Comparison of ENCODE assay signal across 8 mouse cellular contexts in the genomic region with DNA sequence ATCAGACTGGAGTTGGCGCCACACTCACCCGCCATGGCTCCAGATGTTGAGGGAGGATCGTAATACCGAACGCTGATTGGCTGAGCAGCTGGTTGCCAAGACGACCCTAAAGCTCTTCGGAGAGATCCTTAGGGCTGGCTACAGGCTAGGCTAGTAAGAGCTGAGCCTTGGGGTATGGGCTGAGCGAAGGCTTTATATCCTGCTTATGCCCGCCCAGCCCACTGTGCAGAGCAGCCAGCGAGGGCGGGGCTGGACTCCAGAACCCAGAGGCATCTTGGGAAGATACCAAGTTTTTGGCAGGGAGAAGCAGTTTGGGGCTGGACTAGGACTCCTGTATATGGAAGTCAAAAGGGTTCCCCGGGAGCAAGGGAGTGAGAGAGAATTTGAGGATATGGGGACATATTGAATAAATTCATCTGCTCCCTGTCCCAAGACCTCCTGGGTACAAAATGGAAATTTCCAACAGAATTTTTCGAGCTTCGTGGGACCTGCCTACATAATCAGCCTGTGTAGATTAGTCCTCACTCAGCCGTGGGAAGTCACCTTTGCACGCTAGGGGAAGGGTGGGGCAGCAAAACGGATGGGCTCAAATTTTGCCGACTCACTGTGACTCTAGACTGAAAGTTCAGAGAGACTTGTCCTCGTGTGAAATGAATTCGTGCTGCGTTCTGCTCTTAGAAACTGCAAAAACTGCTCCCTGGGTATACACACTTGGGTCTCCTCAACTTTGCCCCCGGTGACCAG. TPM values are rescaled to one million over a fixed set of nuclear protein-coding genes. Genes with fewer than 3 reads are reported as not detected.
DNase-seq lines count a peak whose midpoint lies in the region; ATAC-seq and TF ChIP-seq lines count a peak whose summit lies in the region.

A gene (minus strand): TSS at position 169 of the 744 bp plus-strand sequence.

- dilution Hi-C loops in CH12.LX (cut with MboI; ENCODE audit: extremely low pct_ligation_motif_present, extremely low pct_unique_long_range_greater_than_20kb, low sequenced_read_pairs) = no loop called here

- H3K36me3 ChIP-seq in CH12.LX (replicated peaks in 1 of 2; ENCODE audit: control insufficient read depth in 1 of 2, insufficient read depth in 1 of 2, low read length in 1 of 2) = peaks cover 0 to 18% of the 10 kb centered on the region in 2 experiments
- no peaks in the 10 kb centered on the region for H3K36me3 ChIP-seq in forebrain, embryonic 11.5 days (ENCODE audit: control insufficient read depth, insufficient read depth, low read length)
- no peaks in the 10 kb centered on the region for H3K36me3 ChIP-seq in heart, embryonic 15.5 days
- peaks cover 13% of the 10 kb centered on the region for H3K36me3 ChIP-seq in liver, embryonic 12.5 days
- H3K36me3 ChIP-seq in stomach, embryonic 14.5 days (ENCODE audit: control insufficient read depth, insufficient read depth, low read length) = no peaks in the 10 kb centered on the region

- H3K4me2 ChIP-seq in CH12.LX (ENCODE audit: insufficient read depth, low read depth, poor library complexity, severe bottlenecking) = peak within 1 kb of the TSS; percentile 89
- H3K4me2 ChIP-seq in forebrain, embryonic 11.5 days (ENCODE audit: low read depth, low read length, severe bottlenecking) = peak within 1 kb of the TSS; percentile 54
- peak within 1 kb of the TSS; percentile 75 for H3K4me2 ChIP-seq in heart, embryonic 15.5 days
- peak within 1 kb of the TSS; percentile 83 for H3K4me2 ChIP-seq in liver, embryonic 12.5 days
- H3K4me2 ChIP-seq in stomach, embryonic 14.5 days (replicated peaks; ENCODE audit: low read depth, low read length) = peak within 1 kb of the TSS; percentile 45

- H3K79me2 ChIP-seq in CH12.LX (replicated peaks; ENCODE audit: control insufficient read depth, extremely low read depth, insufficient read depth, poor library complexity, severe bottlenecking) = no peaks in the 10 kb centered on the region

- H3K4me3 ChIP-seq in CH12.LX (replicated peaks in 1 of 3; ENCODE audit: low read depth in 2 of 3, low read length in 2 of 3, poor library complexity in 1 of 3) = peak within 1 kb of the TSS; percentile 28 to 48 (median 37)
- peak within 1 kb of the TSS; percentile 20 for H3K4me3 ChIP-seq in forebrain, embryonic 11.5 days (ENCODE audit: low read depth, low read length)
- peak within 1 kb of the TSS; percentile 47 for H3K4me3 ChIP-seq in heart, embryonic 15.5 days
- H3K4me3 ChIP-seq in liver, embryonic 12.5 days = peak within 1 kb of the TSS; percentile 61
- peak within 1 kb of the TSS; percentile 34 for H3K4me3 ChIP-seq in stomach, embryonic 14.5 days (ENCODE audit: low read depth, low read length)

- TF ChIP-seq CTCF in CH12.LX (conservative IDR thresholded peaks at IDR 0.05 in 1 of 2, IDR thresholded peaks at IDR 0.05 in 1 of 2; ENCODE audit: low read depth in 2 of 2, low read length in 2 of 2) = no peak

- H3K27ac ChIP-seq in CH12.LX (ENCODE audit: insufficient read depth, low read depth) = no peak within 1 kb of the TSS; the same call in 1 of the 2 replicates
- H3K27ac ChIP-seq in forebrain, embryonic 11.5 days (ENCODE audit: low read depth, low read length) = no peak within 1 kb of the TSS
- 0 out of 2 replicates have a peak within 1 kb of the TSS, but pooled peaks have one; percentile 41 for H3K27ac ChIP-seq in heart, embryonic 15.5 days
- peak within 1 kb of the TSS; percentile 98 for H3K27ac ChIP-seq in liver, embryonic 12.5 days
- peak within 1 kb of the TSS; percentile 24; the same call in 1 of the 2 replicates for H3K27ac ChIP-seq in stomach, embryonic 14.5 days (ENCODE audit: low read length)

- peak; percentile 50 for TF ChIP-seq POLR2A in CH12.LX (IDR thresholded peaks at IDR 0.05; ENCODE audit: low read depth, low read length)

- no peaks in the 10 kb centered on the region for H3K27me3 ChIP-seq in CH12.LX (replicated peaks)
- no peaks in the 10 kb centered on the region for H3K27me3 ChIP-seq in forebrain, embryonic 11.5 days (ENCODE audit: control insufficient read depth, insufficient read depth, low read length)
- no peaks in the 10 kb centered on the region for H3K27me3 ChIP-seq in heart, embryonic 15.5 days
- H3K27me3 ChIP-seq in liver, embryonic 12.5 days (replicated peaks) = no peaks in the 10 kb centered on the region
- no peaks in the 10 kb centered on the region for H3K27me3 ChIP-seq in stomach, embryonic 14.5 days (ENCODE audit: control insufficient read depth, insufficient read depth, low read length)

- H3K9me3 ChIP-seq in CH12.LX (replicated peaks; ENCODE audit: low read length) = no peaks in the 10 kb centered on the region
- no peaks in the 10 kb centered on the region for H3K9me3 ChIP-seq in forebrain, embryonic 11.5 days (ENCODE audit: control insufficient read depth, low read length)
- no peaks in the 10 kb centered on the region for H3K9me3 ChIP-seq in heart, embryonic 15.5 days (replicated peaks)
- no peaks in the 10 kb centered on the region for H3K9me3 ChIP-seq in liver, embryonic 12.5 days (replicated peaks)
- H3K9me3 ChIP-seq in stomach, embryonic 14.5 days (ENCODE audit: control insufficient read depth, low read depth, low read length) = no peaks in the 10 kb centered on the region

- peak; percentile 97 for ATAC-seq in forebrain, embryonic 11.5 days (replicated peaks; ENCODE audit: low FRiP score)
- ATAC-seq in heart, embryonic 15.5 days (replicated peaks; ENCODE audit: insufficient number of reproducible peaks, insufficient read depth, low FRiP score, low read depth) = peak; percentile 89
- ATAC-seq in liver, embryonic 12.5 days = peak; percentile 97
- ATAC-seq in stomach, embryonic 14.5 days (ENCODE audit: insufficient number of reproducible peaks, insufficient read depth, low FRiP score, low read depth) = peak; percentile 94

- in situ Hi-C loops in CH12.LX (cut with MboI; ENCODE audit: low pct_ligation_motif_present, low pct_unique_long_range_greater_than_20kb, low sequenced_read_pairs) = no loop called here

- peak; percentile 38 for DNase-seq in CH12.LX (ENCODE audit: extremely low read depth)
- DNase-seq in c-Kit-positive CD71-positive TER-119-negative erythroid progenitor cells, embryonic 14.5 days (ENCODE audit: low read depth) = peak; percentile 84
- DNase-seq in forebrain, embryonic 11.5 days (ENCODE audit: low spot score) = peak; percentile 85
- peak; percentile 91 for DNase-seq in kidney, postnatal 14 days
- peak; percentile 37 for DNase-seq in naive thymus-derived CD4-positive, alpha-beta T cell, adult 2 months (ENCODE audit: low read depth)

- 17% methylated on average over 22 of the region's 22 CpGs for WGBS in forebrain, embryonic 11.5 days
- WGBS in heart, embryonic 15.5 days = 14% methylated on average over 22 of the region's 22 CpGs
- WGBS in liver, embryonic 12.5 days (ENCODE audit: insufficient replicate concordance) = 7% methylated on average over 22 of the region's 22 CpGs
- WGBS in stomach, embryonic 14.5 days = 11% methylated on average over 22 of the region's 22 CpGs

- no peak for TF ChIP-seq EP300 in CH12.LX (IDR thresholded peaks at IDR 0.05; ENCODE audit: low read length)

- TF ChIP-seq RAD21 in CH12.LX (IDR thresholded peaks at IDR 0.05; ENCODE audit: low read depth, low read length) = no peak

- H3K9ac ChIP-seq in CH12.LX (ENCODE audit: insufficient read depth, low read depth) = peak within 1 kb of the TSS; percentile 16
- peak within 1 kb of the TSS; percentile 35 for H3K9ac ChIP-seq in forebrain, embryonic 11.5 days (ENCODE audit: low read length)
- peak within 1 kb of the TSS; percentile 36 for H3K9ac ChIP-seq in heart, embryonic 15.5 days
- H3K9ac ChIP-seq in liver, embryonic 12.5 days = peak within 1 kb of the TSS; percentile 67
- H3K9ac ChIP-seq in stomach, embryonic 14.5 days (replicated peaks; ENCODE audit: low read depth, low read length) = no peak within 1 kb of the TSS

- H3K4me1 ChIP-seq in CH12.LX (ENCODE audit: control insufficient read depth in 1 of 2, insufficient read depth in 2 of 2) = peaks cover 8 to 52% of the 10 kb centered on the region in 2 experiments; a peak in 3 of 4 replicates
- H3K4me1 ChIP-seq in forebrain, embryonic 11.5 days (replicated peaks; ENCODE audit: control insufficient read depth, insufficient read depth, low read length) = no peaks in the 10 kb centered on the region; the same call in 1 of the 2 replicates
- peaks cover 13% of the 10 kb centered on the region for H3K4me1 ChIP-seq in heart, embryonic 15.5 days (replicated peaks)
- H3K4me1 ChIP-seq in liver, embryonic 12.5 days = peaks cover 60% of the 10 kb centered on the region
- H3K4me1 ChIP-seq in stomach, embryonic 14.5 days (ENCODE audit: control insufficient read depth, insufficient read depth, low read length) = 0 out of 2 replicates have a peak, but pooled peaks cover 2% of the 10 kb centered on the region

TF ChIP-seq in CH12.LX, 34 proteins besides CTCF, POLR2A, EP300 and RAD21:
- peak; percentile 63; the same call in 1 of the 2 replicates for TF ChIP-seq SIN3A (IDR thresholded peaks at IDR 0.05; ENCODE audit: low read length)
- TF ChIP-seq MYC (IDR thresholded peaks at IDR 0.05; ENCODE audit: low read depth, low read length) = 0 out of 2 replicates have a peak, but pooled peaks have one; percentile 28
- TF ChIP-seq JUND (conservative IDR thresholded peaks at IDR 0.05; ENCODE audit: low read depth, low read length) = no peak
- peak; percentile 79; the same call in 1 of the 2 replicates for TF ChIP-seq MAFK (IDR thresholded peaks at IDR 0.05; ENCODE audit: insufficient replicate concordance, low read length)
- peak; percentile 88 for TF ChIP-seq MXI1 (IDR thresholded peaks at IDR 0.05; ENCODE audit: low read depth, low read length)

RNA-seq across cellular contexts. Expression of the gene that starts here (rescaled TPM):
- 1.6 and 1.9 TPM in 2 replicates for total RNA-seq in CH12.LX (2012; rRNA removed)
- 0.94 and 1.1 TPM in 2 replicates for total RNA-seq in CH12.LX (2014; rRNA removed)
- polyA plus RNA-seq in CH12.LX (2012; ENCODE audit: insufficient read length, low read depth) = 23.8 and 24.6 TPM in 2 replicates
- 6.9 and 8.0 TPM in 2 replicates for polyA plus RNA-seq in forebrain, embryonic 11.5 days (2014; fragmentation: Nextera tagmentation; extraction: Ambion mirVana)
- polyA plus RNA-seq in heart, embryonic 15.5 days (2015; fragmentation: Nextera tagmentation; extraction: Ambion mirVana) = 10.7 and 28.0 TPM in 2 replicates
- polyA plus RNA-seq in liver, embryonic 12.5 days (2016; fragmentation: Nextera tagmentation; extraction: Ambion mirVana) = 16.5 and 17.2 TPM in 2 replicates
- 13.9 and 15.0 TPM in 2 replicates for polyA plus RNA-seq in stomach, embryonic 14.5 days (2014; fragmentation: Nextera tagmentation; extraction: Ambion mirVana)

Comparison
In these comparisons a context has a peak if more than half of its experiments do, and no peak if none do; other contexts are left out.
1. DNase-seq: peak in every context shown above with its lines; median percentile 91 in kidney, postnatal 14 days; 85 in forebrain, embryonic 11.5 days; 84 in c-Kit-positive CD71-positive TER-119-negative erythroid progenitor cells, embryonic 14.5 days; 38 in CH12.LX; 37 in naive thymus-derived CD4-positive, alpha-beta T cell, adult 2 months.
2. H3K27ac ChIP-seq: peak in heart, embryonic 15.5 days (single experiment), liver, embryonic 12.5 days (single experiment) and stomach, embryonic 14.5 days (single experiment); none in CH12.LX (single experiment) and forebrain, embryonic 11.5 days (single experiment).
3. Peak in every context shown above with its lines, with median percentiles within 50 percentile points of each other: H3K4me2 ChIP-seq, H3K4me3 ChIP-seq and ATAC-seq.